Comparison of ENCODE assay signal across 8 mouse cellular contexts in the genomic region with DNA sequence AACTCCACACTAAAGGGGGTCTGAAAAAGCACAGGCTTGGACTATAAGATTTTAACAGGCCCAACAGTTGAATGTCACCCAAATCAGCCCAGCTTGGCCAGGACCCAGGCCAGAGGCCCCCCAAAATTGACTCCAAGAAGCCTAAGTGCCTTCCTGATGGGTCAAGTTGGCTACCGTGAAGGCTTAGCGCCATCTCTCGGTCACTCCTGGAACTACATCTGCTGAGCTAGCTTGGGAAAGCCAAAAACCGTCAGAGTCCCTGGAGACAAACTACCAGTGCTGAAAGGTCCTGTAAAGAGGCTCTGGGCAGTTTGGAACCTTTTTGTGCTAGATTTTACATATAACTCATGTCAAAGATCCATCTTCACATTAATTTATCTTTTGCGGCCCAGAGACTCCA. TPM values are rescaled to one million over a fixed set of nuclear protein-coding genes. Genes with fewer than 3 reads are reported as not detected.
A peak's percentile ranks its signal among the peaks of the same experiment; 100 is the strongest.
DNase-seq lines count a peak whose midpoint lies in the region; TF ChIP-seq lines count a peak whose summit lies in the region.

No protein-coding gene starts in this region.

- TF ChIP-seq CTCF in C2C12 (IDR thresholded peaks at IDR 0.05; ENCODE audit: control insufficient read depth, insufficient read depth, insufficient read length): peak; percentile 11
- TF ChIP-seq CTCF in bone marrow macrophage, adult 2 months (IDR thresholded peaks at IDR 0.05; ENCODE audit: low read depth, low read length): peak; percentile 70

- no peak for TF ChIP-seq POLR2A in bone marrow macrophage, adult 2 months (IDR thresholded peaks at IDR 0.05; ENCODE audit: borderline replicate concordance, low read depth, low read length)

- no peaks in the 10 kb centered on the region for H3K79me2 ChIP-seq in C2C12 (ENCODE audit: control insufficient read depth, insufficient read depth)

- H3K27me3 ChIP-seq in C2C12 (ENCODE audit: control insufficient read depth, insufficient read depth, insufficient read length): peaks cover 13% of the 10 kb centered on the region

- DNase-seq in gastrocnemius, adult 18-20 months (ENCODE audit: low spot score): peak; percentile 75
- no peak for DNase-seq in gastrocnemius, postnatal 25 days
- peak; percentile 78 for DNase-seq in forelimb bud, embryonic 11.5 days (ENCODE audit: low read depth, low spot score)
- peak; percentile 46 to 84 for DNase-seq in layer of hippocampus, adult 18-20 months (ENCODE audit: low spot score in 2 of 2)
- DNase-seq in lung, postnatal 36 days: peak; percentile 58
- DNase-seq in thymus, postnatal 0 days (ENCODE audit: low spot score): peak; percentile 45

- no peaks in the 10 kb centered on the region for H3K36me3 ChIP-seq in C2C12 (ENCODE audit: control insufficient read depth, insufficient read depth)

- no peak overlapping the region for H3ac ChIP-seq in C2C12 (ENCODE audit: control insufficient read depth, insufficient read length, low read depth)

- no peak overlapping the region for H3K4me3 ChIP-seq in C2C12 (ENCODE audit: insufficient read depth, poor library complexity, severe bottlenecking)
- H3K4me3 ChIP-seq in bone marrow macrophage, adult 2 months (ENCODE audit: insufficient read depth, low read length): no peak overlapping the region

- H3K27ac ChIP-seq in bone marrow macrophage, adult 2 months (ENCODE audit: insufficient read depth, low read depth, low read length): no peak overlapping the region

- no peaks in the 10 kb centered on the region for H3K4me1 ChIP-seq in bone marrow macrophage, adult 2 months (ENCODE audit: control insufficient read depth, insufficient read depth, low read length)

- no peaks in the 10 kb centered on the region for H3K79me3 ChIP-seq in C2C12 (ENCODE audit: low read depth)

TF ChIP-seq in C2C12, 6 proteins besides CTCF, POLR2A, EP300 and RAD21:
- no peak for TF ChIP-seq MYOG (IDR thresholded peaks at IDR 0.05; ENCODE audit: control insufficient read depth, extremely low read depth, insufficient read length)
- TF ChIP-seq CEBPB (IDR thresholded peaks at IDR 0.05; ENCODE audit: low read depth): no peak
- no peak for TF ChIP-seq FOSL1 (IDR thresholded peaks at IDR 0.05; ENCODE audit: insufficient read depth, low read length, poor library complexity, severe bottlenecking)
- no peak for TF ChIP-seq MAX (IDR thresholded peaks at IDR 0.05)
- no peak for TF ChIP-seq MYOD1 (IDR thresholded peaks at IDR 0.05; ENCODE audit: control insufficient read depth, insufficient read length, low read depth)
- TF ChIP-seq USF1 (IDR thresholded peaks at IDR 0.05; ENCODE audit: low read depth): no peak

RNA-seq across cellular contexts. Expression of gene Nos1, which starts 56.1 kb away (rescaled TPM):
- 10 to 100 TPM; 64.3 to 71.9 TPM for total RNA-seq in gastrocnemius, adult 18-20 months (2021)
- total RNA-seq in gastrocnemius, postnatal 25 days (2021): 10 to 100 TPM; 28.5 to 39.3 TPM
- polyA plus RNA-seq in C2C12 (2012; fragmentation: generic; extraction: Trizol): 0.19 TPM
- polyA plus RNA-seq in bone marrow macrophage, adult 2 months (2012; ENCODE audit: insufficient read depth, insufficient read length, missing spikeins): 0.05 TPM in 1 of 2 replicates, not detected in the other
- 10 to 100 TPM; 70.8 to 83.7 TPM for total RNA-seq in layer of hippocampus, adult 18-20 months (2021)
- polyA plus RNA-seq in thymus, postnatal 0 days (2015; fragmentation: Nextera tagmentation; extraction: Ambion mirVana): 0.05 and 0.10 TPM in 2 replicates
